Mouse (Mus musculus): ENCODE results near the gene Dhx32.

GRCm38 (mm10) chr7:133824579-133824978 is 42.1 kb upstream of the Dhx32 start:
- peak; percentile 86 for TF ChIP-seq CTCF (conservative IDR thresholded peaks at IDR 0.05; ENCODE audit: low read length)
- no peak for TF ChIP-seq POU5F1 (IDR thresholded peaks at IDR 0.05; ENCODE audit: borderline replicate concordance, low read length)
